Mouse (Mus musculus): ENCODE data around the gene Chdh. TPM values are rescaled to one million over a fixed set of nuclear protein-coding genes. Genes with fewer than 3 reads are reported as not detected.

Gene Chdh
- polyA plus RNA-seq, 1 experiment from 2014 or later = 6.9 TPM

DNA sequence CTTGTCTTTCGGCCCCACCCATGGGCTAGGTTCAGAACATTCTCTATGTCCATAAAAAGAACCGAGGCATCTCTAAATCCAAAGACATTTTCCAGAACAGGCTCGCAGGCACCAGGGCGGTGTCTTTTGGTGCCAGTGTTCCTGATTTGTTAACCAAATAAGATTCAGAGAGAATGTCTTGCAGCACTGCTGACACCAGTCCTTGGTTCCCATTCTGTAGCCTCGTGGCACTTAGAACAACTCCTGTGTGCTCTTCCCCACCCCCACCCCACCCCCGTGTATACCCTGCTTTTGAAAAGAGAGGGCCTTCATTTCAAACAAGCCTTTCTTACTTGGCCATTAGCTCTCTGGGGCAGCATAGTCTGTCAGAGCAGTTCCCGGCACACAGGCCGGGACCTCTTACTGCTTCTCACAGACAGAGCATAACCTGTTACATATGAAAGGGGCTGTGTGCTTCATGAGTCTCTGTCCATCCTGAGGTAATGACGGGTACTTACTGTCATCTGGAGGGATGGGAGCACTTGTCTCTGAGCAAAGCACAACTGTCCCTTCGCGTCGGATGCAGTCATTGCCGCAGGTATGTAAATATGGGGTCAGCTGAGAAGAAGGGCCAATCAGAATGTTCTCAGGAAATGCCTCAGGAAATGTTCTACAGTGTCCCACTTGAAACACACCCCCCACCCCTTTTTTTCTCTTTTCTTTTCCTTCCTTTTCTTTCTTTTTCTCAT is 9.9 kb upstream of the Chdh start:
- Histone ChIP-seq H3K4me2 (ENCODE audit: low read depth, low read length) (no peak overlapping the region), H3K27me3 (ENCODE audit: control insufficient read depth, insufficient read depth, low read depth, low read length) (no peaks in the 10 kb centered on the region), H3K4me3 (ENCODE audit: low read depth, low read length) (no peak overlapping the region), H3K9ac (ENCODE audit: low read depth, low read length) (no peak overlapping the region), H3K9me3 (replicated peaks; ENCODE audit: control insufficient read depth, low read length) (no peaks in the 10 kb centered on the region), H3K27ac (ENCODE audit: low read length) (no peak overlapping the region; the same call in 1 of the 2 replicates), H3K36me3 (ENCODE audit: control insufficient read depth, insufficient read depth) (peaks cover 8% of the 10 kb centered on the region), H3K4me1 (ENCODE audit: control insufficient read depth, low read depth, low read length) (peaks cover 19% of the 10 kb centered on the region)
- ATAC-seq (ENCODE audit: low read depth) = no peak
- 62% methylated on average over 13 of the region's 13 CpGs for WGBS (ENCODE audit: insufficient replicate concordance)

DNA sequence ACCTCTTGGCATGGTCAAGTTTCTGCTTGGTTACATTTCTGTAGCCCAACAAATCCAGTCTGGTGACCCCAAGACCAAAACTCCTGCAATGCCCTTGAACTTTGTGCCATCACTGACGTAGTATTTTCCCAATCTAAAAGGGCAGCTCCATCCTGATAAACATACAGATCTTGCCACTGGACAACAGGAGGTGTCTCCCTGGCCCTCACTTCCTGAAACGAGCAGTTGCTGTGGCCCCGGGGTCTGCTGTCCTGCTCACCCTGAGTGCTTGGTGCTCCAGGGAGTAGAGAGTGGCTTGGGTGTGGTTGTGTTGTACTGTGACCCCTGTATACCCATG is 9.4 kb upstream of the Chdh start:
- Histone ChIP-seq H3K4me1 (ENCODE audit: control insufficient read depth, low read depth, low read length) (peaks cover 19% of the 10 kb centered on the region), H3K4me3 (ENCODE audit: low read depth, low read length) (no peak overlapping the region), H3K27ac (ENCODE audit: low read length) (peak overlapping the region; percentile 45), H3K9me3 (replicated peaks; ENCODE audit: control insufficient read depth, low read length) (no peaks in the 10 kb centered on the region), H3K27me3 (ENCODE audit: control insufficient read depth, insufficient read depth, low read depth, low read length) (no peaks in the 10 kb centered on the region), H3K4me2 (ENCODE audit: low read depth, low read length) (no peak overlapping the region), H3K9ac (ENCODE audit: low read depth, low read length) (no peak overlapping the region), H3K36me3 (ENCODE audit: control insufficient read depth, insufficient read depth) (peaks cover 7% of the 10 kb centered on the region; the same call in 1 of the 2 replicates)
- ATAC-seq (ENCODE audit: low read depth) = no peak
- 42% methylated on average over 3 of the region's 3 CpGs for WGBS (ENCODE audit: insufficient replicate concordance)

DNA sequence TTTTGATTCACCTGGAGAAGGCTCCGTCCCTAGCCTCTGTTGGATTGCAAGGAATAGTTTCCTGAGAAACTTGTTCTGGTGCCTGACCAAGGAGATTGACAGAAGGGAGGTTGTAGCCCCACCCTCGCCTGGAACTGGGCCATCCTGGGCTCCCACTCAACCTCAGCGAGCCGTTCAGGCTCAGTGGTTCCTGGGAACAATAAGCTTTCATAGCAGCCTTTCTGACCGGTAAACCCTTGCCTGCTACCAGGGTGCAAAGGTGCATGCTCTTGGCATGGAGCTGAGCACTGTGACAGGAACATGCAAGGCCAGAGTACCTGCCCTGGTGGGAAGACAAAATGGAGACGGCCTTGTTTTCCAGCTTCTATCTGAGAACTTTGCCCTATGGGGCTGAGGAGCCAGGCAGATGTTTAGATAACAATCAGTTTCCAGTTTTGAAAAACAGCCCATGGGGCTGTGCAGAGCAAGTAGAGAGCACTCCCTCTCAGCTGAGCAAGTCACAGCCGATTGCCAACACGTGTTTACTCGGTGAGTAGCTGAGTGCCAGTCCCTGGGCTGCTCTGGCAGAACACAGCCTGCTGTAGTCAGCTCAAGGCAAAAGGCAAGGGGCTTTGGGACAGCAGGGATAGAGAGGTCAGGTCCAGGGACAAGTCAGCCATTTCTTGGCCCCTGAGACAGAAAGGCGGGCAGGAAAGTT is 1.2 kb downstream of the Chdh start:
- H3K36me3 ChIP-seq (ENCODE audit: control insufficient read depth, insufficient read depth) = no peaks in the 10 kb centered on the region
- peak; percentile 45 for ATAC-seq (ENCODE audit: low read depth)
- H3K27me3 ChIP-seq (ENCODE audit: control insufficient read depth, insufficient read depth, low read depth, low read length) = peaks cover 15% of the 10 kb centered on the region
- H3K27ac ChIP-seq (ENCODE audit: low read length) = peak overlapping the region; percentile 62
- 54% methylated on average over 10 of the region's 10 CpGs for WGBS (ENCODE audit: insufficient replicate concordance)
- peak overlapping the region; percentile 54 for H3K4me2 ChIP-seq (ENCODE audit: low read depth, low read length)
- H3K4me1 ChIP-seq (ENCODE audit: control insufficient read depth, low read depth, low read length) = peaks cover 4% of the 10 kb centered on the region; the same call in 1 of the 2 replicates
- H3K9ac ChIP-seq (ENCODE audit: low read depth, low read length) = no peak overlapping the region
- no peaks in the 10 kb centered on the region for H3K9me3 ChIP-seq (replicated peaks; ENCODE audit: control insufficient read depth, low read length)
- peak overlapping the region; percentile 54 for H3K4me3 ChIP-seq (ENCODE audit: low read depth, low read length)

DNA sequence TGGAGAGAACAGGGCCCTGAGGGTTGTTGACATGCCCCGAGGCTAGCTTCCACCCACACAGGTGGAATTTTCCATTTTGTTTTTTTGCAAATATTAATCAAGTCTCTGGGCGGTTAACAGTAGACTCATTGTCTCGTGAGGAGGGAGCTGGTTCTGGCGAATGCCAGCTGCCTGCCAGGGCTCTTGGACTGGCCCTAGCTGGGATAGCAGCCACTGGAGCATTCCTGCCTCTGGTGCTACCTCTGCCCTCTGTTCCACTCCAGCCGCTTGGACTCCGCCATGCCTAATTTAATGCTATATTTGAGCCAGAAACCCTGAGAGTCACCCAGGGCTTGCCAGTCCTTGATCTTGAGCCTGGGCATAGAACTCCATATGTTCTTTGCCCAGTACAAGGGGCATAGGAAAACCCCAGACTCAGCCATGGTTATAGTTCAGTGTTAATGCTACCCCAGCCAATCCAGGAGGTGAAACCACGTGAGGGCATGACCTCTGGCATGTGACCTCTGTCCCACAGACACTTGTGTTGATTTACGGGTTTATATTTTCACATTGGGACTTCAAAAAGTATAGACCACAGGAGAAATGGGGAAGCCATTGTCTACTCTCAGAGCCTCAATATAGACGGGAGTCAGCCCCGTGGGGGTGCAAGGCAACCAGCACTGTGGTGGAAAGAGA is 3.2 kb downstream of the Chdh start:
- H3K36me3 ChIP-seq (ENCODE audit: control insufficient read depth, insufficient read depth) = no peaks in the 10 kb centered on the region
- peaks cover 4% of the 10 kb centered on the region; the same call in 1 of the 2 replicates for H3K4me1 ChIP-seq (ENCODE audit: control insufficient read depth, low read depth, low read length)
- no peak overlapping the region for H3K9ac ChIP-seq (ENCODE audit: low read depth, low read length)
- 56% methylated on average over 10 of the region's 10 CpGs for whole genome bisulfite sequencing (ENCODE audit: insufficient replicate concordance)
- no peak for ATAC-seq (ENCODE audit: low read depth)
- H3K27me3 ChIP-seq (ENCODE audit: control insufficient read depth, insufficient read depth, low read depth, low read length) = peaks cover 15% of the 10 kb centered on the region
- no peak overlapping the region for H3K4me3 ChIP-seq (ENCODE audit: low read depth, low read length)
- no peak overlapping the region for H3K4me2 ChIP-seq (ENCODE audit: low read depth, low read length)
- H3K27ac ChIP-seq (ENCODE audit: low read length) = no peak overlapping the region
- no peaks in the 10 kb centered on the region for H3K9me3 ChIP-seq (replicated peaks; ENCODE audit: control insufficient read depth, low read length)

DNA sequence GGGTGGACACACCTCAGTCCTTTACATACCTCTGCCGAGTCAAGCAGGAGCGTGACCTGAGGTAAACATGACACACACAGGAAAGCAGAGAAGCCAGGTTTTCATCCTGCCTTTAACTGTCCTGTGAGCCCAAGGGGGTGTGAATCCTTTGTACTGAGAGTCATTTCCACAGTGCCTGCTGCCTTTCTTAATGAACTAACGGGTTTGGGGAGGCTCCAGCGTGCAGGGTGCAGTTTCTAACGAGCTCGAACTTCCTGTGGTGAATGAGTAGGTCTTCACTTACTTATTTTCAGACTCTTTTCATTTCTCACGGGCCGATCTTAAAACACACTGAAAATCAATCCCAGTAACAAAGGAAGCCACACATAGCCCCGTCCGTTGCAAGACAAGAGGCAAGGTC is 5.7 kb downstream of the Chdh start:
- Histone ChIP-seq H3K27ac (ENCODE audit: low read length) (no peak overlapping the region), H3K4me3 (ENCODE audit: low read depth, low read length) (no peak overlapping the region), H3K9me3 (replicated peaks; ENCODE audit: control insufficient read depth, low read length) (no peaks in the 10 kb centered on the region), H3K36me3 (ENCODE audit: control insufficient read depth, insufficient read depth) (no peaks in the 10 kb centered on the region), H3K27me3 (ENCODE audit: control insufficient read depth, insufficient read depth, low read depth, low read length) (peaks cover 1% of the 10 kb centered on the region), H3K4me2 (ENCODE audit: low read depth, low read length) (no peak overlapping the region), H3K9ac (ENCODE audit: low read depth, low read length) (no peak overlapping the region), H3K4me1 (ENCODE audit: control insufficient read depth, low read depth, low read length) (peaks cover 4% of the 10 kb centered on the region; the same call in 1 of the 2 replicates)
- no peak for ATAC-seq (ENCODE audit: low read depth)
- 37% methylated on average over 10 of the region's 10 CpGs for WGBS (ENCODE audit: insufficient replicate concordance)

DNA sequence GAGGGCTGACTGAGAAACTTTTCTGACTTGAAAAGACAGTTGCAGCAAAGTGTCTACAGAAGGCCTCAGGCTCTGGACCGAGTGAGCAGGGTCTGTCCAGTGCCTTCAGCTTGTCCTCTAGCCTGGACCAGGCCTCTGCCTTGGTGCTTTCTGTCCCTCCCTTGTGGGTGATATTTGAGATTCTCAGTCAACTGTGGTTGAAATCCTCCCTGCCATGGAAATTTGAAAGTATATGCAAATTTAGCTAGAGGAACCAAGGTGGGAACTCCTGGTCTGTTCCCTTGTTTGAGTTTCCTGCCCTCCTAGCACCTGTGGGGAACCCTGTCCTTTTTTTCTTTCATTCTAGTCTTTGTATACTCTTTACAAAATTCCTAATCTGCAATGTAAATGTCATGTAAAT is 6.2 kb downstream of the Chdh start:
- no peak overlapping the region for H3K9ac ChIP-seq (ENCODE audit: low read depth, low read length)
- no peaks in the 10 kb centered on the region for H3K27me3 ChIP-seq (ENCODE audit: control insufficient read depth, insufficient read depth, low read depth, low read length)
- no peak for ATAC-seq (ENCODE audit: low read depth)
- H3K4me2 ChIP-seq (ENCODE audit: low read depth, low read length) = no peak overlapping the region
- H3K4me1 ChIP-seq (ENCODE audit: control insufficient read depth, low read depth, low read length) = peaks cover 4% of the 10 kb centered on the region; the same call in 1 of the 2 replicates
- no peak overlapping the region for H3K4me3 ChIP-seq (ENCODE audit: low read depth, low read length)
- H3K27ac ChIP-seq (ENCODE audit: low read length) = no peak overlapping the region
- H3K36me3 ChIP-seq (ENCODE audit: control insufficient read depth, insufficient read depth) = no peaks in the 10 kb centered on the region
- H3K9me3 ChIP-seq (replicated peaks; ENCODE audit: control insufficient read depth, low read length) = no peaks in the 10 kb centered on the region
- 47% methylated on average over 1 of the region's 1 CpGs for WGBS (ENCODE audit: insufficient replicate concordance)

DNA sequence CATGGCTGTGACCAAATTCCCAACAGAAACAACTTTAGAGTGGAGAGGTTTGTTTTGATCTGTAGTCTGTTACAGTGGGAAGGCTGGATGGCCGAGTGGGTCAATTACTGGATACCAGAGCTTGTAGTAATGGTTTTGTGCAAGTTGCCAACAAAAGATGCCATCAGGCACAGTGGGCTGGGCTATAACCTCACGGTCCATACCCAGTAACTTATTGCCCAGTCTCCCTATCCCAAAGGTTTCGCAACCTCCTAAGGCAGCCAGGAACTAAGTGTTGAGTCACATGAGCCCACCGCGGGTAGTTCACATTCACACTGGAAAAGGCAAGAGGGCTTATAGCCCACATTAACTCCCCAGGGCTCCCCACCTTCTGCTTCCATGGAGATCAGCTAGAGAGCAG is 7.8 kb downstream of the Chdh start:
- Histone ChIP-seq H3K4me3 (ENCODE audit: low read depth, low read length) (no peak overlapping the region), H3K27ac (ENCODE audit: low read length) (no peak overlapping the region), H3K9ac (ENCODE audit: low read depth, low read length) (no peak overlapping the region), H3K36me3 (ENCODE audit: control insufficient read depth, insufficient read depth) (no peaks in the 10 kb centered on the region), H3K4me2 (ENCODE audit: low read depth, low read length) (no peak overlapping the region), H3K4me1 (ENCODE audit: control insufficient read depth, low read depth, low read length) (peaks cover 4% of the 10 kb centered on the region; the same call in 1 of the 2 replicates), H3K9me3 (replicated peaks; ENCODE audit: control insufficient read depth, low read length) (no peaks in the 10 kb centered on the region), H3K27me3 (ENCODE audit: control insufficient read depth, insufficient read depth, low read depth, low read length) (no peaks in the 10 kb centered on the region)
- ATAC-seq (ENCODE audit: low read depth) = no peak
- WGBS (ENCODE audit: insufficient replicate concordance) = 61% methylated on average over 5 of the region's 5 CpGs

DNA sequence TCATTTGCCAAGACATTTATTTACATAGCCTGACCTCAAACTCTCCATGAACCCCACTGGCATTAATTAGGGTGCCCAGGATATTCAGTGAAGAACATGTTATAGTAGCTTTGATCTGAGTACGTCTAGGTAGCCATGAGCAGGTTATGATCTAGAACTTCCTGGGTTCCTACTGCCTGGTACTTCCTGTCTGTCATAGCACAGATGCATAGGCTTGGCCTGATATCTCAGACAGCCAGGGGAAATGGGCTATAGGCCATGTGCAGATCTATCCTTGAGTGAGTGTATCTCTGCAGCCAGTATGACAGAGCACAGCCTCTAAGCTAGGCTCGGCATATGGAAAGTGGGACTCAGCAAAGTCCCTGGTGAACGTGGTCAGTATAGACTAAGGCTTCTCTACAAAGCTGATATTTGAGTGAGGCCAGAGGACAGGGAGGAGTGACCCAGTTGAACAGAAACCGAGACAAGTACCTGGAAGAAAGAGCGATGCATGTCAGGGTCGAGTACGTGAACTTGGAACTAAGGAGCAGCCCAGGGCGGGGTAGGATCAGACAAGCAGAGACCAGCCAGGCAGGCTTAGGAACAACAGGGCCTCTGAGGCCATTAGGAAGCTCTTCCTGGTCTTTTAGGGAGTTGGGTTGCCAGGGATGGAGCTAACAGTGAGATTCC is 9.1 kb downstream of the Chdh start:
- Histone ChIP-seq H3K36me3 (ENCODE audit: control insufficient read depth, insufficient read depth) (no peaks in the 10 kb centered on the region), H3K4me2 (ENCODE audit: low read depth, low read length) (no peak overlapping the region), H3K27ac (ENCODE audit: low read length) (no peak overlapping the region), H3K9me3 (replicated peaks; ENCODE audit: control insufficient read depth, low read length) (no peaks in the 10 kb centered on the region), H3K9ac (ENCODE audit: low read depth, low read length) (no peak overlapping the region), H3K27me3 (ENCODE audit: control insufficient read depth, insufficient read depth, low read depth, low read length) (no peaks in the 10 kb centered on the region), H3K4me3 (ENCODE audit: low read depth, low read length) (no peak overlapping the region), H3K4me1 (ENCODE audit: control insufficient read depth, low read depth, low read length) (no peaks in the 10 kb centered on the region)
- no peak for ATAC-seq (ENCODE audit: low read depth)
- 68% methylated on average over 8 of the region's 8 CpGs for WGBS (ENCODE audit: insufficient replicate concordance)
